Mouse (Mus musculus) cerebellum, postnatal 36 days (tissue): ENCODE results near the gene Zfp513.
"Not testable (repeated sequence)": the region's sequence is repeated elsewhere in the genome, so short reads cannot be mapped to it uniquely, and the experiment has no call there.

ENCODE experiments used
- DNase-seq, 2 experiments: peaks; one replicate each; pipeline ENCODE4 v3.0.0; 2021 to 2022; ENCODE audit warnings: mixed read lengths in 2 of 2

Zfp513 gene

DNA sequence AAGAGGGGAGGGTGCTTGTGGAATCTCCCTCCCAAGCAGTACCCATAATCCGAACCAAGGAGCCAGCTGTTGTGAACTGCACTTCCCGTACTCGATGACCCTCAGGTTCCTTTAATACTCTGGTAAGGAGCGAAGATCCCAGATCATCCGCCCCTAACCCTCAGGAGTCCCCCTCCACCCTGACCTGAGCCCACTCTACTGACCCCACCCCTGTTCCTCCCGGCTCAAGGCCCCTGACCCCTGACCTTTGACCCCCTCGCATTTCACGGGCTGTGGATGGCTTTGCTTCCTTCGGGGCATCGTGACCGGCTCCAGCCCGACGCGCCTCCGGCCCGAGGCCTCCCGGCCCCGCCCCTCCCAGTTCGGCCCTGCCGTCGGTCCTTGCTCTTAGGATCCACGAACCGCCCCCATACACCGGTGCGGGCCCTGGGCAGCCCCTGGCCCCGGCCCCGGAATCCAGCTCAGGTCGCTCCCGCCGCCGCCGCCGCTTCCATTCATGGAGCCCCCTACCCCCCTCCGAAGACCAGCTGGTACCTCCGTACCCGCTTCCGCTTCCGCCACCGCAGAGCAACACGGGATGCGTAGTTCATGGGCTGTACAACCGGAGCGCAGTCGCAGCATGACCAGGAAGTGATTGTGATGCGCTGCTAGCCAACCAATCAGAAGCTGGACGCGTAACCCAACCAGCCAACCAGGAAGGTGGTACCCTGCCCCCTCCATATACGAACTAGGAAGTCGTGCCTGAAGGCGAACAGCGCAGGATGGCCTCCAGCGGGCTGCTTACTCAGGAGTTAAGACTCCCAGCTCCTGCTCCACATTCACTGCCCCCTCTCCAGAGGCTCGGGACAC is at the start of gene Zfp513:
Zfp513 (minus strand) TSS at position 562 of the 849 bp plus-strand sequence.
- peak; percentile 95 to 97 for DNase-seq

- DNase-seq: peak; percentile 18 to 21
These were observed 49.5 kb upstream of the Zfp513 start, which contains the start of gene Krtcap3 for GRCm38 (mm10) chr5:31251541-31252101. TSS of gene Krtcap3 (plus strand) at chr5:31251691.

DNA sequence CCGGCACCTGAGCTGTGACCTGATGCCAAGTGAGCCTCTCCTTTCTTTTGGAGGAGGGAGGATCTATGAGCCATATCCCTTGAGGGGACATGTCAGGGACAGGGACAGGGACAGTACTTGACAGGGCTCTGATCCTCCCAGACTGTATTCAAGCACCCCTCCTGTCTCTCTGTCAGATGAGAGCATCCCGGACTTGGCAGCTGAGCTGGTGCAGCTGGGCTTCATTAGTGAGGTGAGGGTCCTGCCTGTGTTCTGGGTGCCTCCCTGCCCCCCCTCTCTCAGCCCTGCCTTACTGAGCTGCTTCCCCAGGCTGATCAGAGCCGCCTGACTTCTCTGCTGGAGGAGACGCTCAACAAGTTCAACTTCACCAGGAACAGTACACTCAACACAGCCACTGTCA is 48.6 kb upstream of the Zfp513 start:
- DNase-seq: no peak

GRCm38 (mm10) chr5:31242191-31242590 is 40.1 kb upstream of the Zfp513 start:
- DNase-seq: no peak

DNA sequence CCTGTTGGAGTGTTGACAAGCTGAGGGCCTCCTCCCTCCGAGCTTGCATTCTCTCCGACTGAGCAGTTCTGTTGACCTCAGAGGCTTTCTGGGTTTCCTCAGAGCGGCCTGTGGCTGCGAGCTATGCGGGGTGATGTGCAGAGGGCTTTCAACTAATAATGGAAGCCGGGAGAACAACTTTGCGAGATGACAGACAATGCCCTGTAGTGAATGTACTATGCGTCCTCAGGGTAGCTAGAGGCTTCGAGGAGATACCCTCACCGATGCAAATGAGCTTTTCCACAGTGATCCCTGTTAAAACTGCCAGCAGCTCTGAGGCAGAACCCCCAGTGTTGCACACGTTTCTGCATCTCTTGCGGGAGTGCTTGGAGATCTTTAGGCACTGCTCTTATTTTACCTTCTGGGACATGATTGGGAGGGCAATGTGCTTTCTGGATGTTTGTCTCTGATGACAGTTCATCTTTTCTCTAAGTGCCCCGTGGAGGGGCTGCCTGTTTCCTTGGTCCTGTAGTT is 39.5 kb upstream of the Zfp513 start:
- DNase-seq: no peak

DNA sequence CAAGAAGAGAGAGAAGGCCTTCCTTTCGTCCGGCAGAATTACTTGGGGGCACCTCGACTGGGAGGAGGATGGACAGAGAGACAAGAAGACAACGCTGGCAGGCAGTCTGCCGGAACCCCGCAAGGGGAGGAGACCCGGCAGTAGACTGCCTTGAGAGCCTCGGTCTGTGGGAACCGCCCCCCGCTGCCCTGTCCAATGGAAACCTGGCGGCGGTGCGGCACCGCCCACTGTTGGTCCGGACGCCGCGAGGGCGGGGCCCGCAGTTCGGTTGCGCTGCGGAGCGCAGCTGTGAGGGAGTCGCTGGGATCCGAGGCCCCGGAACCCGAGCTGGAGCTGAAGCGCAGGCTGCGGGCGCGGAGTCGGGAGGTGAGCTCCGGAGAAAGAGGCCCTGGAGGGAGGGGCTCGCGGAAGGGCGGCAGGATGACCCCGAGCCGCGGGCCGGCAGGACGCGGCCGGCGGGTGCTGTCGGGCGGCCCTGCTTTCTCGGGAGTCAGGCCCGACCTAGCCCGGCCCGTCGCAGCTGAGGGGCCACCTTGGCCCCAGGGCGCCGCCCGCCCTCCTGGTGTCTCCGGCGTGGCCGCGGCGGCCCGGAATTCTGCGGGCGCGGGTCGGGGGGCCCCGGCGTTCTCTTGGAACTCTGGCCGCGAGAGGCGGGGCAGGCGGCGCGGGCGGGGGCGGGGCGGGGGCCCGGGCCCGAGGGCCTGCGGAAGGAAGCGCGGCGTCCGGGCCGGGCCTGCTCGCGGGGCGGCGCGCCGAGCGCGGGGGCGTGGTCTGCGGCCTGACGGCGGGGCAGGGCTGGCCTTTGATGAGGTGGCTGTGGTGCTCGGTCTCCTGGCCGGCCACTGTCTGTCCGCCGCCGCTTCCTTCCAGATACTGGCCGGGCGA is 38.8 kb upstream of the Zfp513 start, which contains the start of the genes Nrbp1 and Gm9970:
Nrbp1 (plus strand) TSS at position 228 of the 885 bp plus-strand sequence.
Gm9970 (minus strand) TSS at position 596 of the 885 bp plus-strand sequence.
- peak; percentile 94 to 98 for DNase-seq

- DNase-seq: no peak
These were observed 24.5 kb upstream of the Zfp513 start for GRCm38 (mm10) chr5:31226641-31227040.

DNA sequence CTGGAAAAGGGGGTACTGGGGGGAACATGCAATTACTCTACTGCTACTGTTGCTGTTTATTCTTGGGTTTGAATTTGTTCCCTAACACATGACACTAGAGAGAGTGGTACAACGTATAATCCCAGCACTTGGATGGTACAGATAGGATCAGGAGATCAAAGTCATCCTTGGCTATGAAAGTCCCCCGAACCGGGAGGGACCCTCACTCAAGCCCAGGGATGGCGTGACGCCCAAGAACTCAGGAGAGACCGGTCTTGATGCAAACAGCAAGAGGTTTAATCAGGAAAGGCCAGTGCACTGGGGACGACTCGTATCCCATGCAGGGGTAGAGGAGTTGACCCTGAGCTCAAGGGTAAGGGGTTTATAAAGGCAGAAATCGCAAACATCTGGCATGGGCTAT is 20.6 kb upstream of the Zfp513 start:
- DNase-seq: no peak

DNA sequence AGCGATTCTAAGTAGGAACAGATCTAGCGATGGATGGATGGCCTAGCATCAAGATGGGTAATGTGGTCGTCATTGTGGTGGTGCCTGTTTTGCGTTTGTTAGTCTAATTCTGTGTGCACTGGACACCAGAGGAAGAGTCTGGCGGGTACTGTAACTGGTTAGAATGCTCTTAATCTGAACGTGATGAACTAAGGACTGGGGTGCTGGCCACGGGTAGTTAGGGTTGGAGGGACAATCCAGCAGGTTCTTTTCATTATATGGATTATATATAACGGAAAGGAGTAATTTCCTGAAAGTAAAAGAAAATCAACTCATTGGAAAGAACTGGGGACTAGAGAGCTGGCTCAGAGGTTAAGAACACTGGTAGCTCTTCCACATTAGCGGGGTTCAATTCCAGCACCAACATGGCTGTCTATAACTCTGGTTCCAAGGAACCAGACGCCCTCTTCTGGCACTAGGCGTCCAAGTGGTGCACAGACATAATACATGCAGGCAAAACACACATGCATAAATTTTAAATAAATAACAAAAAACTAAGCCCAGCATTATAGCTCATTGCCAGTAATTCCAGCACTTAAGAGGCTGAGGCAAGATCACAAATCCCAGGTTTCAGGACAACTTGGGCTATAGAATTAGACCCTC is 19.3 kb upstream of the Zfp513 start:
- peak in 1 of 2 experiments; percentile 20 for DNase-seq

GRCm38 (mm10) chr5:31220448-31221303 is 18.6 kb upstream of the Zfp513 start, which contains the start of gene Ppm1g:
TSS of gene Ppm1g (minus strand) at chr5:31220687.
- DNase-seq: peak; percentile 93 to 97

GRCm38 (mm10) chr5:31219911-31220447 is 17.9 kb upstream of the Zfp513 start:
- DNase-seq: no peak

DNA sequence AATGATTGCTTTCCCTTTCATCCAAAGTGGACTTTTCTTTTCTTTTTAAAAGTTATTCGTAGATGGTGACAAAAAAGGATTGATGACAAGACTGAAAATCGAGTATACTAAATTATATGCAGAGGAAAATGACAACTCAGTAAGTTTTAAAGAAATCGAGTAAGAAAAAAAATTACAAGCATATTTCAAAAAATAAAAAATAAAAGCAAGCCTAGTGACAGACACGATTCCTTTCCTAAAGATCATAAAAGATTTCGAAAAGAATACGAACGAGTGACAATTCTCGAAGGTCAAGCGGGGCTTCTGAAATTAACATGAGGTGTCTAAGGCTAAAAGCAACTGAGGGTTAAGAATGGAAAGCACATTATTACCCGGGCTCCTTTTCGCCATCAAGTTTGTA is 17.4 kb upstream of the Zfp513 start:
- no peak for DNase-seq

- no peak for DNase-seq
These were observed 17.0 kb upstream of the Zfp513 start for GRCm38 (mm10) chr5:31219070-31219469.

DNA sequence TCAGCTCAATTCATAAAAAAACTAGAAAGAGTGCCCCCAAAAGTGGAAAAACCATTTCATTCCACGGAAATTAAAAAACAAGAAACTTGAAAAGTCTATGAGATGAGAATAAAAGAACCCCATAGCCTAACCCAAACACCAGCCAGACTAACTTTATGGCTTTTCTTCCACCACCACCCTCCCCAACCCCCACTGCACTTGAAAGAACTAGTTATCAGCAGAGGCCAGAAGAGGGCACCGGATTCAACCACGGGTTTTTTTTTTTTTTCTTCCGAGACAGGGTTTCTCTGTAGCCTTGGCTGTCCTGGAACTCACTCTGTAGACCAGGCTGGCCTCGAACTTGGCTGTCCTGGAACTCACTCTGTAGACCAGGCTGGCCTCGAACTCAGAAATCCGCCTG is 16.2 kb upstream of the Zfp513 start:
- DNase-seq: no peak

GRCm38 (mm10) chr5:31216554-31216953 is 14.5 kb upstream of the Zfp513 start:
- not testable (repeated sequence) for DNase-seq

GRCm38 (mm10) chr5:31204421-31204820 is 2.3 kb upstream of the Zfp513 start:
- no peak for DNase-seq

DNA sequence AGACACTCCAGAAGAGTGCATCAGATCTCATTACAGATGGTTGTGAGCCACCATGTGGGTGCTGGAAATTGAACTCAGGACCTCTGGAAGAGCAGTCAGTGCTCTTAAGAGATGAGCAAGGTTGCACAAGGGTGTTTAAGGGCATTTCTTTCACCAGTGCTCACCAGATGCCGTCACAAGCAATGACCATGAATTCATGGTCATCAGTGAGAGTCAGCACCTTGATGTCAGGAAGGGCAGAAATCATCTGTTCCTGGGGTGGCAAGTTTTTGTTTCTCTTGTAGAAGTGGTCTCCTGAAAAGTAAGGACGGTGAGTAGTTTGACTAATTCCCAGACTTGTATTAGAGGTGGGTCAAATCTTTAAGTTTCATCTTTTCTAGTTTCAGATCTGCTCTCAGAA is 1.8 kb upstream of the Zfp513 start:
- no peak for DNase-seq

GRCm38 (mm10) chr5:31202933-31203332 is 830 bp upstream of the Zfp513 start:
- DNase-seq: no peak

DNA sequence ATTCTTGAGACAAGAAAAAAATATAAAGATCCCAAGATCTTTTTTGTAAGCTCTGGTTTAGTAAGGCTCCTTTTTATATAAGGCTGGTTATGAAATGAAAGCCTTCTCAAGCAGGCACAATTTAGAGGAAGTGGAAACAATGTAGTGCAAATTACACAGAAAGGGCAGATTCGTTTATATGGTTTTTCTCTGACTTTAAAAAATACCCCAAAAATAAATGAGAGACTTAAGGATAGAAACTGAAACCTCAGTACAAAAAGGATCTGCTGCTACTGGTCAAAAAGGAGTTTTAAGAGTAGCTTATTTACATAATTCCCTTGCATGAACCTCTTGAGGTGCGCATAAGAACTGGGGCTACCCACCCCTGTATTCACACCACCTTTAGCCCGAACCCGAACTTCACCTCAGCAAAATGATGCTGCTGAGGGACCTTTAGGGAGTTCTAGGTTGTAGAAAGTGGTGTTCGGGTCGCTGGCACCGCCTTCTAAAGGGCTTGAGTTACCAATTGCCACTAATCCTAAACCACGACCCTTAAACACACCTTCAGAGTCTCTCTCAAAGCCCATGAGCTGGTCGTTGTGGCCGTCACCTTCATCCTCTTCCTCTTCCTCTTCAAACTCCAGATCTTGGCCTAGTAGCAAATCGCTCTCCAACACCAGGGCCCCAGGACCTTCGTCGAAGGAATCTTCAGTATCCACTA is 911 bp downstream of the Zfp513 start:
- DNase-seq: peak in 1 of 2 experiments; percentile 23

DNA sequence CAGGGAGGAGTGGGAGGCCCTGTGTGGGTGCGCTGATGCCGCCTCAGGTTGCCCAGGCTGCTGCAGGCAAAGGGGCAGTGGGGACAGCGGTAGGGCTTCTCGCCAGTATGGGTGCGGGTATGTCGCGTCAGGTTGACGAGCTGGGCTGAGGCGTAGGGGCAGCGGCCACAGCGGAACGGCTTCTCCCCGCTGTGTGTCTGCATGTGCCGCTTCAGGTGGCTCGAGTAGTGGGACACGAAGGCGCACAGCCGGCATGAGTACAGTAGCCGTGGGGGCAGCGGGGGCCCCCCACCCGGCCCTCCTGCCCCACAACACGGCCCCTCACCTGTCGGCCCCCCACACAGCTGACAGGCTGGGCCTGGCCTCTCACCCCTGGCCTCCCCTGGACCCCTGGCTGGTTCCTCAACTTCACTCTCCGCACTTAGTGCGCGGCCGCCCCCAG is 1.8 kb downstream of the Zfp513 start:
- peak in 1 of 2 experiments; percentile 39 for DNase-seq
